Mouse (Mus musculus): ENCODE measurements around the gene Arhgap45. TPM values are rescaled to one million over a fixed set of nuclear protein-coding genes. Genes with fewer than 3 reads are reported as not detected.
"Not testable (repeated sequence)": the region's sequence is repeated elsewhere in the genome, so short reads cannot be mapped to it uniquely, and the experiment has no call there.

Gene Arhgap45
- total RNA-seq, 1 experiment from 2014 or later: 4.3 TPM

GRCm38 (mm10) chr10:80033511-80034391 is 17.3 kb downstream of the Arhgap45 start:
- no peak for DNase-seq

- no peak for DNase-seq
These were observed 18.7 kb downstream of the Arhgap45 start for GRCm38 (mm10) chr10:80035148-80035547.

- no peak for DNase-seq
These were observed 19.2 kb downstream of the Arhgap45 start for GRCm38 (mm10) chr10:80035686-80036085.

- DNase-seq: no peak
These were observed 20.4 kb downstream of the Arhgap45 start for GRCm38 (mm10) chr10:80036832-80037231.

GRCm38 (mm10) chr10:80039559-80039979 is 23.1 kb downstream of the Arhgap45 start, which contains the start of gene Polr2e:
Gene Polr2e (minus strand): TSS chr10:80039795.
- DNase-seq: peak; percentile 96

GRCm38 (mm10) chr10:80041409-80042060 is 25.1 kb downstream of the Arhgap45 start:
- not testable (repeated sequence) for DNase-seq

GRCm38 (mm10) chr10:80044087-80044486 is 27.6 kb downstream of the Arhgap45 start:
- no peak for DNase-seq

GRCm38 (mm10) chr10:80045364-80045763 is 28.9 kb downstream of the Arhgap45 start:
- DNase-seq: not testable (repeated sequence)

GRCm38 (mm10) chr10:80045766-80046165 is 29.3 kb downstream of the Arhgap45 start:
- DNase-seq: no peak

GRCm38 (mm10) chr10:80047041-80047565 is 30.6 kb downstream of the Arhgap45 start, which contains the start of gene Gpx4:
Gene Gpx4 (plus strand): TSS chr10:80047166.
- DNase-seq: no peak

- no peak for DNase-seq
These were observed 31.9 kb downstream of the Arhgap45 start for GRCm38 (mm10) chr10:80048396-80048795.

GRCm38 (mm10) chr10:80048834-80049233 is 32.4 kb downstream of the Arhgap45 start:
- DNase-seq: no peak

- DNase-seq: no peak
These were observed 33.8 kb downstream of the Arhgap45 start for GRCm38 (mm10) chr10:80050244-80050643.

GRCm38 (mm10) chr10:80050885-80051617 is 34.6 kb downstream of the Arhgap45 start:
- DNase-seq: no peak

GRCm38 (mm10) chr10:80051618-80052373 is 35.3 kb downstream of the Arhgap45 start:
- DNase-seq: peak; percentile 78

GRCm38 (mm10) chr10:80052374-80052764 is 35.9 kb downstream of the Arhgap45 start:
- no peak for DNase-seq

GRCm38 (mm10) chr10:80053259-80053780 is 36.9 kb downstream of the Arhgap45 start:
- peak; percentile 99 for DNase-seq

- DNase-seq: peak; percentile 71
These were observed 37.7 kb downstream of the Arhgap45 start for GRCm38 (mm10) chr10:80053831-80054815.

GRCm38 (mm10) chr10:80054911-80055310 is 38.5 kb downstream of the Arhgap45 start:
- not testable (repeated sequence) for DNase-seq

- DNase-seq: no peak
These were observed 38.9 kb downstream of the Arhgap45 start for GRCm38 (mm10) chr10:80055364-80055763.

Measured in adrenal gland, postnatal 25 days (tissue).